Mouse (Mus musculus): ENCODE measurements around the gene Pnpla8. TPM values are rescaled to one million over a fixed set of nuclear protein-coding genes. Genes with fewer than 3 reads are reported as not detected.
"Not testable (repeated sequence)": the region's sequence is repeated elsewhere in the genome, so short reads cannot be mapped to it uniquely, and the experiment has no call there.

Gene Pnpla8
- polyA plus RNA-seq (2012; fragmentation: generic; extraction: Trizol) = 4.6 TPM
- long read RNA-seq, experiment 1, full-length matches to known transcripts = 12 of 23 reads
- long read RNA-seq, experiment 1, partial matches to known transcripts = 4 of 23 reads
- long read RNA-seq, experiment 1, other reads (novel, unspliced or antisense) = 7 of 23 reads
- long read RNA-seq, experiment 2, full-length matches to known transcripts = 142 of 174 reads
- long read RNA-seq, experiment 2, partial matches to known transcripts = 8 of 174 reads
- long read RNA-seq, experiment 2, other reads (novel, unspliced or antisense) = 24 of 174 reads

- not testable (repeated sequence) for H3K27me3 ChIP-seq (ENCODE audit: control insufficient read depth, insufficient read depth, insufficient read length); H3K36me3 ChIP-seq (ENCODE audit: control insufficient read depth, insufficient read depth); H3ac ChIP-seq (ENCODE audit: control insufficient read depth, insufficient read length, low read depth); H3K4me3 ChIP-seq (ENCODE audit: insufficient read depth, poor library complexity, severe bottlenecking); H3K79me2 ChIP-seq (ENCODE audit: control insufficient read depth, insufficient read depth); H3K79me3 ChIP-seq (ENCODE audit: low read depth)
Measured at GRCm38 (mm10) chr12:44221070-44221469, at the start of gene Pnpla8. Gene Pnpla8, plus strand, starts transcription at chr12:44221370.

GRCm38 (mm10) chr12:44176331-44177037, 44.7 kb upstream of the Pnpla8 start:
- no peak overlapping the region for H3ac ChIP-seq (ENCODE audit: control insufficient read depth, insufficient read length, low read depth)
- no peaks in the 10 kb centered on the region for H3K27me3 ChIP-seq (ENCODE audit: control insufficient read depth, insufficient read depth, insufficient read length)
- H3K79me3 ChIP-seq (ENCODE audit: low read depth) = no peaks in the 10 kb centered on the region
- TF ChIP-seq FOSL1 (IDR thresholded peaks at IDR 0.05; ENCODE audit: insufficient read depth, low read length, poor library complexity, severe bottlenecking) (no peak), CEBPB (IDR thresholded peaks at IDR 0.05; ENCODE audit: low read depth) (no peak), MYOG (IDR thresholded peaks at IDR 0.05; ENCODE audit: control insufficient read depth, extremely low read depth, insufficient read length) (no peak), USF1 (IDR thresholded peaks at IDR 0.05; ENCODE audit: low read depth) (no peak), MYOD1 (IDR thresholded peaks at IDR 0.05; ENCODE audit: control insufficient read depth, insufficient read length, low read depth) (no peak), MAX (IDR thresholded peaks at IDR 0.05) (no peak), CTCF (IDR thresholded peaks at IDR 0.05; ENCODE audit: control insufficient read depth, insufficient read depth, insufficient read length) (no peak)
- H3K79me2 ChIP-seq (ENCODE audit: control insufficient read depth, insufficient read depth) = no peaks in the 10 kb centered on the region
- H3K4me3 ChIP-seq (ENCODE audit: insufficient read depth, poor library complexity, severe bottlenecking) = no peak overlapping the region
- H3K36me3 ChIP-seq (ENCODE audit: control insufficient read depth, insufficient read depth) = no peaks in the 10 kb centered on the region

- Histone ChIP-seq H3K79me3 (ENCODE audit: low read depth) (no peaks in the 10 kb centered on the region), H3K36me3 (ENCODE audit: control insufficient read depth, insufficient read depth) (no peaks in the 10 kb centered on the region), H3K79me2 (ENCODE audit: control insufficient read depth, insufficient read depth) (no peaks in the 10 kb centered on the region), H3K27me3 (ENCODE audit: control insufficient read depth, insufficient read depth, insufficient read length) (no peaks in the 10 kb centered on the region), H3ac (ENCODE audit: control insufficient read depth, insufficient read length, low read depth) (no peak overlapping the region), H3K4me3 (ENCODE audit: insufficient read depth, poor library complexity, severe bottlenecking) (no peak overlapping the region)
- no peak for TF ChIP-seq CEBPB (IDR thresholded peaks at IDR 0.05; ENCODE audit: low read depth)
- TF ChIP-seq MYOG (IDR thresholded peaks at IDR 0.05; ENCODE audit: control insufficient read depth, extremely low read depth, insufficient read length) = no peak
- no peak for TF ChIP-seq MYOD1 (IDR thresholded peaks at IDR 0.05; ENCODE audit: control insufficient read depth, insufficient read length, low read depth)
- TF ChIP-seq MAX (IDR thresholded peaks at IDR 0.05) = no peak
- TF ChIP-seq FOSL1 (IDR thresholded peaks at IDR 0.05; ENCODE audit: insufficient read depth, low read length, poor library complexity, severe bottlenecking) = no peak
- no peak for TF ChIP-seq USF1 (IDR thresholded peaks at IDR 0.05; ENCODE audit: low read depth)
- no peak for TF ChIP-seq CTCF (IDR thresholded peaks at IDR 0.05; ENCODE audit: control insufficient read depth, insufficient read depth, insufficient read length)
Measured at GRCm38 (mm10) chr12:44177038-44177355, 44.2 kb upstream of the Pnpla8 start.

- H3K79me2 ChIP-seq (ENCODE audit: control insufficient read depth, insufficient read depth) = no peaks in the 10 kb centered on the region
- no peaks in the 10 kb centered on the region for H3K36me3 ChIP-seq (ENCODE audit: control insufficient read depth, insufficient read depth)
- TF ChIP-seq MAX (IDR thresholded peaks at IDR 0.05) = no peak
- TF ChIP-seq CTCF (IDR thresholded peaks at IDR 0.05; ENCODE audit: control insufficient read depth, insufficient read depth, insufficient read length) = peak; percentile 22
- H3K27me3 ChIP-seq (ENCODE audit: control insufficient read depth, insufficient read depth, insufficient read length) = no peaks in the 10 kb centered on the region
- H3K79me3 ChIP-seq (ENCODE audit: low read depth) = no peaks in the 10 kb centered on the region
- no peak overlapping the region for H3K4me3 ChIP-seq (ENCODE audit: insufficient read depth, poor library complexity, severe bottlenecking)
- no peak overlapping the region for H3ac ChIP-seq (ENCODE audit: control insufficient read depth, insufficient read length, low read depth)
Measured at GRCm38 (mm10) chr12:44181081-44181982, 39.8 kb upstream of the Pnpla8 start.

- H3K4me3 ChIP-seq (ENCODE audit: insufficient read depth, poor library complexity, severe bottlenecking) = no peak overlapping the region
- no peak overlapping the region for H3ac ChIP-seq (ENCODE audit: control insufficient read depth, insufficient read length, low read depth)
- no peaks in the 10 kb centered on the region for H3K27me3 ChIP-seq (ENCODE audit: control insufficient read depth, insufficient read depth, insufficient read length)
- no peak for TF ChIP-seq FOSL1 (IDR thresholded peaks at IDR 0.05; ENCODE audit: insufficient read depth, low read length, poor library complexity, severe bottlenecking)
- no peak for TF ChIP-seq USF1 (IDR thresholded peaks at IDR 0.05; ENCODE audit: low read depth)
- no peak for TF ChIP-seq MAX (IDR thresholded peaks at IDR 0.05)
- TF ChIP-seq CEBPB (IDR thresholded peaks at IDR 0.05; ENCODE audit: low read depth) = no peak
- no peak for TF ChIP-seq MYOD1 (IDR thresholded peaks at IDR 0.05; ENCODE audit: control insufficient read depth, insufficient read length, low read depth)
- TF ChIP-seq CTCF (IDR thresholded peaks at IDR 0.05; ENCODE audit: control insufficient read depth, insufficient read depth, insufficient read length) = no peak
- TF ChIP-seq MYOG (IDR thresholded peaks at IDR 0.05; ENCODE audit: control insufficient read depth, extremely low read depth, insufficient read length) = no peak
- H3K36me3 ChIP-seq (ENCODE audit: control insufficient read depth, insufficient read depth) = no peaks in the 10 kb centered on the region
- no peaks in the 10 kb centered on the region for H3K79me3 ChIP-seq (ENCODE audit: low read depth)
- no peaks in the 10 kb centered on the region for H3K79me2 ChIP-seq (ENCODE audit: control insufficient read depth, insufficient read depth)
Measured at GRCm38 (mm10) chr12:44197873-44198525, 23.2 kb upstream of the Pnpla8 start.
